Mouse (Mus musculus) lung, adult 18-20 months (tissue): ENCODE measurements around the gene Cyp4a29.
"Not testable (repeated sequence)": the region's sequence is repeated elsewhere in the genome, so short reads cannot be mapped to it uniquely, and the experiment has no call there.

ENCODE experiments used
- DNase-seq, 2 experiments: peaks; one replicate each; pipeline ENCODE4 v3.0.0; 2022; ENCODE audit warnings: mixed read lengths in 2 of 2

Cyp4a29 gene

GRCm38 (mm10) chr4:115241784-115242183 is at the start of gene Cyp4a29:
TSS of gene Cyp4a29 (plus strand) at chr4:115242084.
- no peak for DNase-seq

- not testable (repeated sequence) for DNase-seq
These were observed 9.0 kb upstream of the Cyp4a29 start for GRCm38 (mm10) chr4:115232901-115233300.

- no peak for DNase-seq
These were observed 5.3 kb upstream of the Cyp4a29 start for GRCm38 (mm10) chr4:115236462-115237096.

GRCm38 (mm10) chr4:115264687-115265569 is 23.0 kb downstream of the Cyp4a29 start:
- not testable (repeated sequence) for DNase-seq

GRCm38 (mm10) chr4:115278215-115278982 is 36.5 kb downstream of the Cyp4a29 start:
- DNase-seq: not testable (repeated sequence)

- no peak for DNase-seq
These were observed 38.5 kb downstream of the Cyp4a29 start for GRCm38 (mm10) chr4:115280342-115280741.

GRCm38 (mm10) chr4:115280779-115281178 is 38.9 kb downstream of the Cyp4a29 start:
- DNase-seq: not testable (repeated sequence)

GRCm38 (mm10) chr4:115281231-115281767 is 39.4 kb downstream of the Cyp4a29 start:
- DNase-seq: not testable (repeated sequence)

- not testable (repeated sequence) for DNase-seq
These were observed 56.9 kb downstream of the Cyp4a29 start, which contains the start of gene Cyp4a12a for GRCm38 (mm10) chr4:115298746-115299145. TSS of gene Cyp4a12a (plus strand) at chr4:115299046.
